Mouse (Mus musculus) bone marrow macrophage, adult 2 months (primary cell): ENCODE data around the gene Tcf7.

Experiments
- CTCF ChIP-seq: IDR thresholded peaks from 2 replicates; pipeline ENCODE4 v1.5.1; 2012; ENCODE audit warnings: low read depth, mild to moderate bottlenecking, low read length, moderate library complexity
- POLR2A ChIP-seq: IDR thresholded peaks from 2 replicates; pipeline ENCODE4 v1.6.1; 2012; ENCODE audit warnings: mild to moderate bottlenecking, low read depth, low read length, borderline replicate concordance

DNA sequence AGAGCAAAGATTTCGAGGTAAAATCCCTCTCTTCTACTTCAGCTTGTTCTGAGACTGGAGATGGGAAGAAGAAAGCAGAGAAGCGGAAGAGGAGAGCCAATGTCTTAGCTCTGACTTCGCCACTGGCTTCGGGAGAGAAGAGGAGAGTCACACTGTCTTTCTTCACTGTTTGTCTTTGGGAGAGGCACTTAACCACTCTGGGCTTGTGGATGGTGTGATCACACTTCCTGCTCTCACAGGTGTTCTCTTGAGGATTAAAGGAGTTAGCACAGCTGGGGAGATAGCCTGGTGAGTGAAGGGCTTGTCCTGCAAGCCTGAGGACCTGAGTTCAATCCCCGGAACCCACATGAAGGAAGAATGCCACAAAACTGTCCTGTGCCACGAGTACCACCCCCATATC, 10.1 kb upstream of the Tcf7 start:
- TF ChIP-seq CTCF (no peak), POLR2A (no peak)
